Mouse (Mus musculus): ENCODE results near the gene C1qtnf4. TPM values are rescaled to one million over a fixed set of nuclear protein-coding genes. Genes with fewer than 3 reads are reported as not detected.

The C1qtnf4 gene
- polyA plus RNA-seq, 1 experiment from 2014 or later: 2.9 TPM

GRCm38 (mm10) chr2:90931829-90932228 is 46.2 kb downstream of the C1qtnf4 start:
- no peak overlapping the region for H3K4me3 ChIP-seq (ENCODE audit: low read depth, low read length)
- 55% methylated on average over 8 of the region's 8 CpGs for WGBS (ENCODE audit: insufficient replicate concordance)
- peak overlapping the region; percentile 49 for H3K4me2 ChIP-seq (ENCODE audit: low read depth, low read length)
- ATAC-seq (peak; percentile 94), DNase-seq (peak; percentile 33)
- H3K27ac ChIP-seq (ENCODE audit: low read depth): peak overlapping the region; percentile 93
- no peaks in the 10 kb centered on the region for H3K36me3 ChIP-seq (replicated peaks; ENCODE audit: insufficient read depth, low read length)
- H3K9ac ChIP-seq (replicated peaks): no peak overlapping the region; the same call in 1 of the 2 replicates
- peaks cover 10% of the 10 kb centered on the region; the same call in 1 of the 2 replicates for H3K4me1 ChIP-seq (ENCODE audit: insufficient read depth)
- H3K9me3 ChIP-seq (ENCODE audit: low read length): no peaks in the 10 kb centered on the region
- no peak for TF ChIP-seq CTCF (IDR thresholded peaks at IDR 0.05; ENCODE audit: low read depth)
- TF ChIP-seq EP300 (IDR thresholded peaks at IDR 0.05; ENCODE audit: low read depth): no peak; the same call in 1 of the 2 replicates
- no peaks in the 10 kb centered on the region for H3K27me3 ChIP-seq (ENCODE audit: insufficient read depth, low read length)

DNA sequence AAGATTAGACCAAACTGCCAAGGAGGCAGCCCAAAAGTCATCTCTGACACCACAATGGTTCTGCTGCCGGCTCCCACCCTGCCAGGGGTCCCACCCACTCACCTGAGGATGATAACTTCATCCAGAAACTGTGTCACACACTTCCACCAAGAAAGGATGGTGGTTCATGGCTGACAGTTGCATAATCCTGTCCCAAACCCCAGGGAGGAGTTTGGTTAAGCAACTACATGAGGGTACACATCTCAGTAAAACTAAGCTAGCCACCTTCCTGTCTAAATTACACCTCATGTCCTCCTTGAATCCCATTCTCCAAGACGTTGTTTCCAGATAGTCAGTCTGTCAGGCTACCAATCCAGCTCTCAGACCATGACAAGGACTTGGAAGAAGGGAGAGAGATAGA is 46.6 kb downstream of the C1qtnf4 start:
- Histone ChIP-seq H3K9ac (replicated peaks) (no peak overlapping the region), H3K4me1 (ENCODE audit: insufficient read depth) (peaks cover 10% of the 10 kb centered on the region; the same call in 1 of the 2 replicates), H3K9me3 (ENCODE audit: low read length) (no peaks in the 10 kb centered on the region), H3K27ac (ENCODE audit: low read depth) (peak overlapping the region; percentile 93), H3K4me3 (ENCODE audit: low read depth, low read length) (no peak overlapping the region), H3K36me3 (replicated peaks; ENCODE audit: insufficient read depth, low read length) (no peaks in the 10 kb centered on the region), H3K4me2 (ENCODE audit: low read depth, low read length) (peak overlapping the region; percentile 49), H3K27me3 (ENCODE audit: insufficient read depth, low read length) (no peaks in the 10 kb centered on the region)
- DNase-seq (no peak), ATAC-seq (peak; percentile 77)
- TF ChIP-seq CTCF (IDR thresholded peaks at IDR 0.05; ENCODE audit: low read depth) (no peak), EP300 (IDR thresholded peaks at IDR 0.05; ENCODE audit: low read depth) (no peak)
- WGBS (ENCODE audit: insufficient replicate concordance): 51% methylated on average over 2 of the region's 2 CpGs

- DNase-seq (no peak), ATAC-seq (no peak)
- WGBS (ENCODE audit: insufficient replicate concordance): 71% methylated on average over 3 of the region's 3 CpGs
- no peak overlapping the region for H3K27ac ChIP-seq (ENCODE audit: low read depth)
- H3K27me3 ChIP-seq (ENCODE audit: insufficient read depth, low read length): no peaks in the 10 kb centered on the region
- H3K9me3 ChIP-seq (ENCODE audit: low read length): no peaks in the 10 kb centered on the region
- no peak overlapping the region for H3K4me3 ChIP-seq (ENCODE audit: low read depth, low read length)
- peaks cover 16% of the 10 kb centered on the region for H3K4me1 ChIP-seq (ENCODE audit: insufficient read depth)
- no peak overlapping the region for H3K4me2 ChIP-seq (ENCODE audit: low read depth, low read length)
- no peaks in the 10 kb centered on the region for H3K36me3 ChIP-seq (replicated peaks; ENCODE audit: insufficient read depth, low read length)
- TF ChIP-seq EP300 (IDR thresholded peaks at IDR 0.05; ENCODE audit: low read depth) (no peak), CTCF (IDR thresholded peaks at IDR 0.05; ENCODE audit: low read depth) (0 out of 2 replicates have a peak, but pooled peaks have one; percentile 2)
- no peak overlapping the region for H3K9ac ChIP-seq (replicated peaks)
Measured at GRCm38 (mm10) chr2:90938362-90938761, 52.7 kb downstream of the C1qtnf4 start.

GRCm38 (mm10) chr2:90939750-90940149 is 54.1 kb downstream of the C1qtnf4 start:
- peak; percentile 21 for DNase-seq
- ATAC-seq: 0 out of 2 replicates have a peak, but pooled peaks have one; percentile 3
- 42% methylated on average over 8 of the region's 8 CpGs for WGBS (ENCODE audit: insufficient replicate concordance)
- no peaks in the 10 kb centered on the region for H3K9me3 ChIP-seq (ENCODE audit: low read length)
- no peak for TF ChIP-seq EP300 (IDR thresholded peaks at IDR 0.05; ENCODE audit: low read depth)
- TF ChIP-seq CTCF (IDR thresholded peaks at IDR 0.05; ENCODE audit: low read depth): no peak
- peak overlapping the region; percentile 81 for H3K9ac ChIP-seq (replicated peaks)
- H3K27ac ChIP-seq (ENCODE audit: low read depth): no peak overlapping the region
- no peaks in the 10 kb centered on the region for H3K36me3 ChIP-seq (replicated peaks; ENCODE audit: insufficient read depth, low read length)
- H3K4me3 ChIP-seq (ENCODE audit: low read depth, low read length): peak overlapping the region; percentile 82
- peak overlapping the region; percentile 72 for H3K4me2 ChIP-seq (ENCODE audit: low read depth, low read length)
- no peaks in the 10 kb centered on the region for H3K27me3 ChIP-seq (ENCODE audit: insufficient read depth, low read length)
- H3K4me1 ChIP-seq (ENCODE audit: insufficient read depth): peaks cover 25% of the 10 kb centered on the region

Other genes starting within 250 kb of the C1qtnf4 start
- 9.0 and 10.2 TPM in 2 replicates for gene Nup160, start 208.6 kb upstream of the C1qtnf4 start, polyA plus RNA-seq (2015; fragmentation: Nextera tagmentation; extraction: Ambion mirVana)
- 12.7 and 16.8 TPM in 2 replicates for gene Fnbp4, start 140.5 kb upstream of the C1qtnf4 start, polyA plus RNA-seq (2015; fragmentation: Nextera tagmentation; extraction: Ambion mirVana)
- 0.06 TPM in 1 of 2 replicates, not detected in the other for gene Agbl2, start 103.1 kb upstream of the C1qtnf4 start, polyA plus RNA-seq (2015; fragmentation: Nextera tagmentation; extraction: Ambion mirVana)
- gene Mtch2, start 38.7 kb upstream of the C1qtnf4 start, polyA plus RNA-seq (2015; fragmentation: Nextera tagmentation; extraction: Ambion mirVana): 182 and 184 TPM in 2 replicates
- gene Kbtbd4, start 18.9 kb downstream of the C1qtnf4 start, polyA plus RNA-seq (2015; fragmentation: Nextera tagmentation; extraction: Ambion mirVana): 8.7 and 9.8 TPM in 2 replicates
- 196 and 199 TPM in 2 replicates for gene Ndufs3, start 19.0 kb downstream of the C1qtnf4 start, polyA plus RNA-seq (2015; fragmentation: Nextera tagmentation; extraction: Ambion mirVana)
- gene Celf1, start 54.5 kb downstream of the C1qtnf4 start, polyA plus RNA-seq (2015; fragmentation: Nextera tagmentation; extraction: Ambion mirVana): 26.0 and 29.4 TPM in 2 replicates
- gene Rapsn, start 149.8 kb downstream of the C1qtnf4 start, polyA plus RNA-seq (2015; fragmentation: Nextera tagmentation; extraction: Ambion mirVana): 1.6 and 1.8 TPM in 2 replicates
- 109 and 112 TPM in 2 replicates for gene Psmc3, start 168.1 kb downstream of the C1qtnf4 start, polyA plus RNA-seq (2015; fragmentation: Nextera tagmentation; extraction: Ambion mirVana)
- gene Slc39a13, start 184.6 kb downstream of the C1qtnf4 start, polyA plus RNA-seq (2015; fragmentation: Nextera tagmentation; extraction: Ambion mirVana): 7.2 TPM in 2 replicates
- gene Spi1, start 196.5 kb downstream of the C1qtnf4 start, polyA plus RNA-seq (2015; fragmentation: Nextera tagmentation; extraction: Ambion mirVana): 31.7 and 35.5 TPM in 2 replicates
- 0.04 TPM in 2 replicates for gene Mybpc3, start 232.3 kb downstream of the C1qtnf4 start, polyA plus RNA-seq (2015; fragmentation: Nextera tagmentation; extraction: Ambion mirVana)

Data from liver, postnatal 0 days (tissue).